In the genomic region with DNA sequence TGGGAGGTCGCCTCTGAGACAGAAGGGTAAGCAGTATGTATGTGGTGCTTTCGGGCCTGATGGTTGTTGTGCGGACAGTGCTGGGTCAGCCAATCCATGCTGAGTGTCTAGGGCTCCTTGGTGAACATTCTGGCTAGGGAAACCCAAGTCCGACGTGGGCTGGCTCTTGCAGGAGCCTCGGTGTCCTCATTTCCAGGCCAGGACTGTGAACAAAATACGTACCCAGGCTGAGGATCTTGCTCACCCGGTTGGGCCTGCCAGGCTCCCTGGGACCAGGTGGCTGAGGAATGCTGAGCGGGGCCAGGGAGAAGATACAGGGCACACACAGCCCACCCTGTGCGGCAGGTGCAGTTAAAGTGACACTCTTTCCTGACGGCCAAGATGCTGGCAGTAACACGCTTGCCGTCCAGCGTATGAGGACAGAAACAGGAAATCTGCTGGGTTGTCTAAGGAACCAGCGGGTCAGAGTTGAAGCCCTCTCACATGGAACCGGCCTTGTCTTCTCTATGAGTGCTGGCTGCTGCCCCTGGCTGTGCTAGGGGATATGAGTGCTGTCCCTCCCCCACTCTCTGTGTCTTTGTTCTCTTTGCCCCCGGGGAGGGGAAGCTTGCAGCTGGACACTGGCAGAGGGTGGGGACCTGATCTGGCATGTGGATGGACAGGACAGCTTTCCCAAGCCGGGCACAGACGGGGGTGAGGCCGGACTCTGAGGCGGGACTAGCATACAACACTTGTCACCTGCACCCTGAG, we compare ENCODE assay signal across 9 mouse cellular contexts. TPM values are rescaled to one million over a fixed set of nuclear protein-coding genes. Genes with fewer than 3 reads are reported as not detected.
DNase-seq lines count a peak whose midpoint lies in the region; ATAC-seq and TF ChIP-seq lines count a peak whose summit lies in the region.
"Had no signal": no experiment of that assay in that cellular context is flagged by ENCODE, and none has a peak within 500 bp of the region (broad histone marks: within the 10 kb centered on the region; RNA-seq: fewer than 3 reads in every experiment).

No protein-coding gene starts in this region.

- H3K9me3 ChIP-seq in lung, embryonic 15.5 days = no peaks in the 10 kb centered on the region
- no peaks in the 10 kb centered on the region for H3K9me3 ChIP-seq in liver, postnatal 0 days (ENCODE audit: low read length)
- no peaks in the 10 kb centered on the region for H3K9me3 ChIP-seq in forebrain, embryonic 11.5 days (ENCODE audit: control insufficient read depth, low read length)

- H3K4me3 ChIP-seq in heart, adult 2 months = no peak overlapping the region; the same call in 1 of the 2 replicates
- no peak overlapping the region for H3K4me3 ChIP-seq in lung, embryonic 15.5 days
- no peak overlapping the region for H3K4me3 ChIP-seq in liver, postnatal 0 days (ENCODE audit: low read depth, low read length)
- H3K4me3 ChIP-seq in forebrain, embryonic 11.5 days (ENCODE audit: low read depth, low read length) = no peak overlapping the region

- no peak overlapping the region; the same call in 1 of the 2 replicates for H3K4me2 ChIP-seq in lung, embryonic 15.5 days
- H3K4me2 ChIP-seq in liver, postnatal 0 days (ENCODE audit: low read depth, low read length) = no peak overlapping the region
- no peak overlapping the region for H3K4me2 ChIP-seq in forebrain, embryonic 11.5 days (ENCODE audit: low read depth, low read length, severe bottlenecking)

- 65% methylated on average over 21 of the region's 21 CpGs for WGBS in heart, adult 2 months
- 54% methylated on average over 21 of the region's 21 CpGs for WGBS in lung, embryonic 15.5 days
- WGBS in liver, postnatal 0 days (ENCODE audit: insufficient replicate concordance) = 64% methylated on average over 21 of the region's 21 CpGs
- 74% methylated on average over 21 of the region's 21 CpGs for WGBS in forebrain, embryonic 11.5 days

- DNase-seq in heart, adult 2 months = peak in 1 of 2 experiments; percentile 42
- no peak for DNase-seq in heart, adult 8-10 months (ENCODE audit: low spot score)
- DNase-seq in lung, postnatal 14 days = no peak
- peak; percentile 91 for DNase-seq in brain, adult 2 months (ENCODE audit: low read depth, low spot score)
- DNase-seq in liver, postnatal 0 days = no peak
- no peak for DNase-seq in left cerebral cortex, postnatal 36 days (ENCODE audit: low spot score in 2 of 2)
- no peak for DNase-seq in forebrain, embryonic 11.5 days (ENCODE audit: low spot score)
- DNase-seq: adrenal gland, postnatal 10 days had no signal

- intact Hi-C loops in heart, adult 2 months (cut with DNase I) = no loop called here
- intact Hi-C loops in left cerebral cortex, postnatal 36 days (cut with DNase I) = no loop called here

- no peak for TF ChIP-seq POLR2A in heart, adult 2 months (IDR thresholded peaks at IDR 0.05; ENCODE audit: insufficient read depth, low read depth, low read length)

- no peak for ATAC-seq in lung, embryonic 15.5 days (ENCODE audit: borderline replicate concordance, extremely low read depth, low FRiP score, low TSS enrichment)
- no peak for ATAC-seq in liver, postnatal 0 days
- no peak for ATAC-seq in forebrain, embryonic 11.5 days (replicated peaks; ENCODE audit: low FRiP score)

- H3K79me2 ChIP-seq in heart, adult 2 months (replicated peaks; ENCODE audit: control insufficient read depth, insufficient read depth, low read length) = no peaks in the 10 kb centered on the region

- TF ChIP-seq EP300 in heart, adult 2 months (IDR thresholded peaks at IDR 0.05; ENCODE audit: insufficient read depth, low read depth, low read length) = 0 out of 2 replicates have a peak, but pooled peaks have one; percentile 53
- TF ChIP-seq EP300 in liver, postnatal 0 days (IDR thresholded peaks at IDR 0.05; ENCODE audit: low read depth) = no peak

- H3K9ac ChIP-seq in heart, adult 2 months (ENCODE audit: low read depth, low read length) = peak overlapping the region; percentile 11; the same call in 1 of the 2 replicates
- no peak overlapping the region for H3K9ac ChIP-seq in lung, embryonic 15.5 days
- H3K9ac ChIP-seq in liver, postnatal 0 days (replicated peaks) = no peak overlapping the region
- no peak overlapping the region for H3K9ac ChIP-seq in forebrain, embryonic 11.5 days (ENCODE audit: low read length)

- H3K4me1 ChIP-seq in heart, adult 2 months (ENCODE audit: control insufficient read depth, insufficient read depth, low read length) = peaks cover 48% of the 10 kb centered on the region
- peaks cover 60% of the 10 kb centered on the region for H3K4me1 ChIP-seq in lung, embryonic 15.5 days
- peaks cover 57% of the 10 kb centered on the region for H3K4me1 ChIP-seq in liver, postnatal 0 days (ENCODE audit: insufficient read depth)
- H3K4me1 ChIP-seq in forebrain, embryonic 11.5 days (replicated peaks; ENCODE audit: control insufficient read depth, insufficient read depth, low read length) = peaks cover 7% of the 10 kb centered on the region; the same call in 1 of the 2 replicates

- H3K36me3 ChIP-seq in heart, adult 2 months (ENCODE audit: control insufficient read depth, insufficient read depth, low read length) = no peaks in the 10 kb centered on the region
- no peaks in the 10 kb centered on the region for H3K36me3 ChIP-seq in lung, embryonic 15.5 days
- no peaks in the 10 kb centered on the region for H3K36me3 ChIP-seq in liver, postnatal 0 days (replicated peaks; ENCODE audit: insufficient read depth, low read length)
- no peaks in the 10 kb centered on the region for H3K36me3 ChIP-seq in forebrain, embryonic 11.5 days (ENCODE audit: control insufficient read depth, insufficient read depth, low read length)

- peak overlapping the region; percentile 72 for H3K27ac ChIP-seq in heart, adult 2 months
- H3K27ac ChIP-seq in lung, embryonic 15.5 days = peak overlapping the region; percentile 42
- H3K27ac ChIP-seq in liver, postnatal 0 days (ENCODE audit: low read depth) = peak overlapping the region; percentile 60
- no peak overlapping the region for H3K27ac ChIP-seq in forebrain, embryonic 11.5 days (ENCODE audit: low read depth, low read length)

- TF ChIP-seq CTCF in heart, adult 2 months (IDR thresholded peaks at IDR 0.05) = peak; percentile 15
- TF ChIP-seq CTCF in liver, postnatal 0 days (IDR thresholded peaks at IDR 0.05; ENCODE audit: low read depth) = no peak

- 0 out of 2 replicates have a peak, but pooled peaks cover 2% of the 10 kb centered on the region for H3K27me3 ChIP-seq in heart, adult 2 months (ENCODE audit: control insufficient read depth, insufficient read depth, low read length)
- no peaks in the 10 kb centered on the region for H3K27me3 ChIP-seq in lung, embryonic 15.5 days
- no peaks in the 10 kb centered on the region for H3K27me3 ChIP-seq in liver, postnatal 0 days (ENCODE audit: insufficient read depth, low read length)
- peaks cover 16% of the 10 kb centered on the region for H3K27me3 ChIP-seq in forebrain, embryonic 11.5 days (ENCODE audit: control insufficient read depth, insufficient read depth, low read length)

RNA-seq across cellular contexts. Expression of a gene that starts 4.6 kb away (rescaled TPM):
- total RNA-seq in heart, adult 2 months (2021) = 10 to 100 TPM; 15.0 to 17.3 TPM
- 11.7 and 12.7 TPM in 2 replicates for polyA plus RNA-seq in heart, adult 2 months (2012; rRNA removed)
- total RNA-seq in heart, adult 8-10 months (2022) = 10 to 100 TPM; 14.7 to 19.5 (median 17.7) TPM
- polyA plus RNA-seq in lung, embryonic 15.5 days (2015; fragmentation: Nextera tagmentation; extraction: Ambion mirVana) = 3.7 and 4.3 TPM in 2 replicates
- 1.8 and 1.9 TPM in 2 replicates for polyA plus RNA-seq in liver, postnatal 0 days (2015; fragmentation: Nextera tagmentation; extraction: Ambion mirVana)
- total RNA-seq in left cerebral cortex, postnatal 36 days (2021) = 100 to 1,000 TPM; 128 to 143 TPM
- polyA plus RNA-seq in forebrain, embryonic 11.5 days (2014; fragmentation: Nextera tagmentation; extraction: Ambion mirVana) = 1.6 and 2.4 TPM in 2 replicates

RNA-seq across cellular contexts. Expression of a gene that starts 26.7 kb away (rescaled TPM):
- total RNA-seq in heart, adult 2 months (2021) = 100 to 1,000 TPM; 150 to 173 TPM
- 85.2 and 98.2 TPM in 2 replicates for polyA plus RNA-seq in heart, adult 2 months (2012; rRNA removed)
- total RNA-seq in heart, adult 8-10 months (2022) = 100 to 1,000 TPM; 184 to 207 (median 193) TPM
- polyA plus RNA-seq in lung, embryonic 15.5 days (2015; fragmentation: Nextera tagmentation; extraction: Ambion mirVana) = 8.3 and 9.3 TPM in 2 replicates
- 22.8 and 24.4 TPM in 2 replicates for polyA plus RNA-seq in liver, postnatal 0 days (2015; fragmentation: Nextera tagmentation; extraction: Ambion mirVana)
- total RNA-seq in left cerebral cortex, postnatal 36 days (2021) = 10 to 100 TPM; 14.3 to 25.8 TPM
- 1.9 and 2.1 TPM in 2 replicates for polyA plus RNA-seq in forebrain, embryonic 11.5 days (2014; fragmentation: Nextera tagmentation; extraction: Ambion mirVana)

RNA-seq across cellular contexts. Expression of a gene that starts 51.3 kb away (rescaled TPM):
- 10 to 100 TPM; 32.0 to 38.7 TPM for total RNA-seq in heart, adult 2 months (2021)
- polyA plus RNA-seq in heart, adult 2 months (2012; rRNA removed) = 38.4 and 39.4 TPM in 2 replicates
- total RNA-seq in heart, adult 8-10 months (2022) = 10 to 100 TPM; 28.3 to 35.2 (median 30.0) TPM
- polyA plus RNA-seq in lung, embryonic 15.5 days (2015; fragmentation: Nextera tagmentation; extraction: Ambion mirVana) = 232 and 246 TPM in 2 replicates
- 55.6 and 62.2 TPM in 2 replicates for polyA plus RNA-seq in liver, postnatal 0 days (2015; fragmentation: Nextera tagmentation; extraction: Ambion mirVana)
- total RNA-seq in left cerebral cortex, postnatal 36 days (2021) = 10 to 100 TPM; 17.8 to 23.0 TPM
- polyA plus RNA-seq in forebrain, embryonic 11.5 days (2014; fragmentation: Nextera tagmentation; extraction: Ambion mirVana) = 227 and 257 TPM in 2 replicates
